Mouse (Mus musculus): Measurements from ENCODE around the gene Lbhd1.
A peak's percentile ranks its signal among the peaks of the same experiment; 100 is the strongest.
"Not testable (repeated sequence)": the region's sequence is repeated elsewhere in the genome, so short reads cannot be mapped to it uniquely, and the experiment has no call there.

Lbhd1 gene

DNA sequence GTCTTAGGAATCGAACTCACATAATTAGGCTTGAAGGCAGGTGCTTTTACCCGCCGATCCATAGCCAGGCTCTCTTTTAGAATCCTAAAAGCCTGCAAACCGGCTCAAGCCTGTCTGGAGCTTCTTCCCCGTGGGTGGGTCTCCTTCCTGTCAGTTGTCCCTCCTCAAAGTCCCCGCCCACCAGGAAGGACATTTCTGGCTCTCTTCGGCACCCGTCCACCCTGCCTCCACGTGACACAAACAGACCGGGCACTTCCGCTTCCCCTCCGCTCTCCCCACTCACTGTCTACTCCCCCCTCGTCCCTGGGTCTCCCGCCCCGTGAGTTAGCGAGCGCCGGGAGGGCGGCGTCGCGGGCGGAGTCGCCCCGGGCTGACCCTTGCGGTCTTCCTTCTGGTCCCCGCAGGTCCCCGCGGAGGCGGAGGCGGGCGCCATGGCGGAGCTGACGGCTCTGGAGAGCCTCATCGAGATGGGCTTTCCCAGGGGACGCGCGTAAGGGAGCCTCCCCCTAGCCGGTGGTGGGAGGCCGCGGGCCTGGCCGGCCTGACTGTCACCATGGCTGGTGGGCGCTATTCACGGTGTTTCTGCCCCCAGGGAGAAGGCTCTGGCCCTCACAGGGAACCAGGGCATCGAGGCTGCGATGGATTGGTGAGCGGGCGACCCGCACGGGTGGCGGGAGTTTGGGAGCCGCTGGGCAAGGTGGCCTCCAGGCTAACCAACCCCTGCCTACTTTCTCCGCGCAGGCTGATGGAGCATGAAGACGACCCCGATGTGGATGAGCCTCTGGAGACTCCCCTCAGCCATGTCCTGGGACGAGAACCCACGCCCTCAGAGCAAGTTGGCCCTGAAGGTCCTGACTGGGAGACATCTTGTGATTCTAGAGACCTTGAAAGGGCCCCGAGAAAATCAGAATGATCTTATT is 12.0 kb upstream of the Lbhd1 start, which contains the start of gene Ubxn1:
TSS of gene Ubxn1 (plus strand) at position 230 of the 920 bp plus-strand sequence.
- peak; percentile 92 for DNase-seq (ENCODE audit: low spot score)

DNA sequence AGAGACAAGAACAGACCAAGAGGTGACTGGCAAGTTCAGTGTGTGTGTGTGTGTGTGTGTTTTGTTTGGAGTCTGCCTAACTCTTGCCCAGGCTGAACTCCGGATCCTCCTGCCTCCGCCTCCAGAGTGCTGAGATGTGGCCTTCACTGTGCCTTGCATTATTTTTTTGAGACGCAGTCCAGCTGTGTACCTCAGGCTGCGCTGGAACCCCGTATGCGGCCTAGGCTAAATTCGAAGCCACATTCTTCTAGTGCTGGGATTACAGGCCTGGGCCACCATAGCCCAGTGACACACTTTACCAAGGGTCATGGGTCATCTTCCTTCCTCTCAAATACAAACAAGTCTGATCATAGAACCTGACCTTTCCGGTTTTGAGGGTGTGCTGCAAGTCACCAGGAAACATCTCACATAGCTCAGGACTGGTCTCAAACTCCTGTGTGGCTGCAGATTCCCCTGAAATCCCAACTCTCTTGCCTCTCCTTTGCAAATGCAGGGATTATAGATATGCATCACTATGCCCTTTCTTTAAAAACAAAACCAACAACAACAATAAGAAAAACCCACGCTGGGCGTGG is 11.2 kb upstream of the Lbhd1 start:
- DNase-seq (ENCODE audit: low spot score): no peak

DNA sequence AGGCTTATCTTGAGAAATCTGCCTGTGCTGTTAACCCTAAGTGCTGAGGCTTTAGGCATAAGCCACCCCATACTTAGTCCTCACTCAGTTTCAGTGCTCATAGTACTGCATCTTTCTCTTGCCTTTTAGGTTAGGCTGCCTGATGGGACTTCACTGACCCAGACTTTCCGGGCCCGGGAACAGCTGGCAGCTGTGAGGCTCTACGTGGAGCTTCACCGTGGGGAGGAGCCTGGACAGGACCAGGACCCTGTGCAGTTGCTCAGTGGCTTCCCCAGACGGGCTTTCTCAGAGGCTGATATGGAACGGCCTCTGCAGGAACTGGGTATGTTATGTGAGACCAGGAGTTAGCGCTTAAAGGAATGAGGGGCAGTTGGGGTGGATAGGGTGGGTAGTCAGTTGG is 8.5 kb upstream of the Lbhd1 start:
- no peak for DNase-seq (ENCODE audit: low spot score)

DNA sequence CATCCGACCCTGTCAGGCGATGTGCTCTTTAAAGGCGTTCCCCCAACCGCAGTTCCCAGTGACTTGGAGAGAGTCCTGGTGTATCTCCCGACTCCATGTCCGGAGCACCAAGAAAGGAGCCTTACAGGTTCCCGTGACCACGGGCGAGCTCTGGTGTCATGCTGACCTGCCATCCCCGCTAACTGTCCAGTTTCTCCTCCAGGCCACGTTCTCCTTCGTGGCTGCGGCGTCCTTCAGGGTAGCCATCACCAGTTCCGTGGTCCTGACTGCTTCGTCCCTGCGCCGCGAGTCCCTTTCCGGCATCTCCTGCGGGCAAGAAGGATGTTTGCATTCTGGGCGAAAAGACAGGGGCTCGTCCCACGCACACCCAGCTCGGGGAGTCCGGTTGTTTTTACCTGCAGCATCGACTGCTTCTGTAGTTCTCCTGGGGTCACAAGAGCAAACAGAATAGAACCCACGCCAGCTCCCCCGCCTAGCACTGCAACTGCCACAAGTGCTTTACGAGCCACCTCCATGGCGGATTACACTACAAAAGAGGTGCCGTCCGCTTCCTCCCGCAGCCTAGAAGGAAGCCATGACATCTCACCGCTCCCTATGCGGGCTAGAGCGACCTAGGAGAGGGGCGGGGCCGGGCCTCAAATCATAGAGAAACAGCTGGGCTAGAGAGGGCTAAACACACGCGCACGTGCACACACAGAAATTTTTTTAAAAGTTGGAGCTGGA is 3.1 kb upstream of the Lbhd1 start, which contains the start of gene Uqcc3:
TSS of gene Uqcc3 (minus strand) at position 613 of the 723 bp plus-strand sequence.
- DNase-seq (ENCODE audit: low spot score): peak; percentile 87

DNA sequence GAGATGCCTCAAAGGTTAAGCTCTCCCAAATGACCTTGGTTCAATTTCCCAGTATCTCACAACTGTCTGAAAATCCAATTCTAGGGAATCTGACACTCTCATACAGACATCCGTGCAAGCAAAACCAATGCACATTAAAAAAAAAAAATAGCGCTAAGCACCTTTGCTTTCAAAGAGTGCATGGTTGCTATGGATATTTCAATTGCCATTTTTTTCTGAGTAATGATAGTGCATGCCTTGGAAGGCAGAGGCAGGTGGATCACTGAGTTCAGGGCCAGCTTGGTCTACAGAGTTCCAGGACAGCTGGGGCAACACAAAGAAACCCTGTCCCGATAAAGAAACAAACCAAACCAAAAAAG is 2.5 kb upstream of the Lbhd1 start:
- no peak for DNase-seq (ENCODE audit: low spot score)

DNA sequence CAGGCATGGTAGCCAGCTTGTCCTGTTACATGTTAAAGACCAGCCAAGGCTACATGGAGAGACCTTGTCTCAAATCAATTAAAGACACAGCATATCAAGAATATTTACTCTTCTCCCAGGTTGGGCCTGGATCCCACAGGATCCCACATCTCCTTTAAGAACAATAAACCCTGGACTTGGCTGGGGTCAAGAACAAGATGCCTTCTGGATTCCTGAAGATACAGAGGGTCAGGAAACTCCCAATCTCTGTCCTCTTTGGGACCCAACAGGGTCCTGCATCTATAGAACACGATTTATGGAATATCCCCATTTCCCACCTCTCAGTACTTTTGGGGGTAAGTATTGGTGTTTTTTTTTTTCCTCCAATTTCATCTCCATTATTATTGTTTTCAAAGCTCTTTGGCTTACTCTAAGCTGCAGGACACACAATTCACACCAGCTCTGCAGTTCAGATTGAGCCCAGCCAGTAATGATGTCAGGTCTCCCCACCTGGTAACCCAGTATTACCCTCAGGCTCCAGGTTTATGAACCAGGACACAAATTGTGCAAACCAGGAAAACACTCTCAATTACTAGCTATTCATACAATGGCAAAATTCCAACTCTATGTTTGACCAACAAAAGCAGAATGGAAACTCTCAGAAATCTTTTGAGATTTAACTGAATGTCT is 3.5 kb downstream of the Lbhd1 start:
- DNase-seq (ENCODE audit: low spot score): no peak

DNA sequence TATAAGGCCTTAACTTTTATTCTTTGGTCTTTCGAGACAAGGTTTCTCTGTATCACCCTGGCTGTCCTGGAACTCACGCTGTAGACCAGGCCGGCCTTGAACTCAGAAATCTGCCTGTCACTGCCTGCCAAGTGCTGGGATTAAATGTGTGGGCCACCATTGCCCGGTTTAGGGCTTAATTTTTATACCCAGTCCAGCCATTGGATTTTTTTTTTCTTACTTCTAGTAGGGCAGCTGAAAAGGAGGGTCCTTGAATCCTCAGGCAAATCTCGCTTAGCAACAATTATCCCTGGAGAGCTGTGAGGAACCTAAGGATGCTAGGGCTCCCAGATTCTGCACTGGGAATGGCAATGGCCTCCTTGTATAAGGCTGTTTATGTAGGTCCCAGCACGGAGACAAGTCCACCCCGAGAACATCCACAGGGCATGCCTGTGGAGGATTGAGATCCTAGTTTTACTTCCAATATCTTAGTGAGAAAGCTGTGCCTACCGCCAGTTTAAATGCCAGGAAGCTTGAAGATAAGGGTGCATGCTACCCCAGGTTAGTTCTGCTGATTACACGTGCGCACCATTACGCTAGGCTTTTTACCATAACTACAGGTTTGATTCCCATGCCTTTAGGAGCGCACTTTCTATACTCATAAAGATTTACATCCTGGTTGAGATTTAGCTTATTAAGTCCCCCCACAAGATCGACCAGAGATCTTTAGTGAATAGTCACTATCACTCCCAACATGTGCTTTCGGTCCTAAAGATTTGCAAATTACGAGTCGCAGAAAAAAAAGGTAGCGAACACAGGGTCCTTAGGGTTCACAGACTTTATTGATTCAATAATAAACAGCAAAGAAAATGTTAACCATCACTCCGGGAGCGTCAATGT is 4.3 kb downstream of the Lbhd1 start:
- DNase-seq (ENCODE audit: low spot score): no peak

DNA sequence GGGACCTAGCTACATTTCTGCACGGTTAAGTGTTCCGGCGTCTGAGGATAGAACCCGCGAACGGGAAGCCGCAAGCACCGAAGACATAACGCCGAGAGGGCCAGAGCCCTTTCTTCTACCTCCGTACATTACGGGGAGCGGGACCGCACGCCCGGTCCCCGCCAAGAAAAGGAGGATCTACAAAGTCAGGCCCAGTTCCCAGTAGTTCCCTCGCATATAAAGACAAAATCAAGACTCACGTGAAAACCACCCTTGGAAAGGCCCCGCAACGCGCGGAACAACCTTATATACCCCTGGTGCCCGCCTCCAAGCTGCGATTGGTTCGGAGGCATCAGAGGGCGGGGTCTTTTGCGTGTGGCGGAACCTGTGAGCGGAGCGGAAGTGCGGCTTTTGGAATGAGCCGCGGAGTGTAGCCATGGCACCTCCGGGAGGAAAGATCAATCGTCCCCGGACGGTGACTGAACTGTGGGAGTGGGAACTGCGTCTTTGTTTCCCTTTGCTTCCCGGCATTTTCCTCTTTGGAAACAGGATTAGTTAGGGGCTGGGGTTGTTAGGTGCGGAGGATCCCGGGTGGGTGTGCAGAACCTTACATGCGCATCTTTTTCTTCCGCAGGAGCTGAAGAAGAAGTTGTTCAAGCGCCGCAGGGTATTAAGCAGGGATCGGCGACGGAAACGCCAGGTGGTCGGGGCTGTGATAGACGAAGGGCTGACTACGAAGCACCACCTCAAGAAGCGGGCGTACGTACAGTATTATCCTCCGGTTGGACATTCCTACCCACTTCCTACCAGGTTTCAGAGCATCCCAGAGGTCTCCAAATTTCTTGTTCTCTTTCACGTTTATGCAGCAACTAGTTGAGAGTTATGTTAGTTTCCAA is 5.2 kb downstream of the Lbhd1 start, which contains the start of the genes 1810009A15Rik and Gm49416:
TSS of gene 1810009A15Rik (plus strand) at position 343 of the 875 bp plus-strand sequence.
TSS of gene Gm49416 (plus strand) at position 416 of the 875 bp plus-strand sequence.
- peak; percentile 87 for DNase-seq (ENCODE audit: low spot score)

DNA sequence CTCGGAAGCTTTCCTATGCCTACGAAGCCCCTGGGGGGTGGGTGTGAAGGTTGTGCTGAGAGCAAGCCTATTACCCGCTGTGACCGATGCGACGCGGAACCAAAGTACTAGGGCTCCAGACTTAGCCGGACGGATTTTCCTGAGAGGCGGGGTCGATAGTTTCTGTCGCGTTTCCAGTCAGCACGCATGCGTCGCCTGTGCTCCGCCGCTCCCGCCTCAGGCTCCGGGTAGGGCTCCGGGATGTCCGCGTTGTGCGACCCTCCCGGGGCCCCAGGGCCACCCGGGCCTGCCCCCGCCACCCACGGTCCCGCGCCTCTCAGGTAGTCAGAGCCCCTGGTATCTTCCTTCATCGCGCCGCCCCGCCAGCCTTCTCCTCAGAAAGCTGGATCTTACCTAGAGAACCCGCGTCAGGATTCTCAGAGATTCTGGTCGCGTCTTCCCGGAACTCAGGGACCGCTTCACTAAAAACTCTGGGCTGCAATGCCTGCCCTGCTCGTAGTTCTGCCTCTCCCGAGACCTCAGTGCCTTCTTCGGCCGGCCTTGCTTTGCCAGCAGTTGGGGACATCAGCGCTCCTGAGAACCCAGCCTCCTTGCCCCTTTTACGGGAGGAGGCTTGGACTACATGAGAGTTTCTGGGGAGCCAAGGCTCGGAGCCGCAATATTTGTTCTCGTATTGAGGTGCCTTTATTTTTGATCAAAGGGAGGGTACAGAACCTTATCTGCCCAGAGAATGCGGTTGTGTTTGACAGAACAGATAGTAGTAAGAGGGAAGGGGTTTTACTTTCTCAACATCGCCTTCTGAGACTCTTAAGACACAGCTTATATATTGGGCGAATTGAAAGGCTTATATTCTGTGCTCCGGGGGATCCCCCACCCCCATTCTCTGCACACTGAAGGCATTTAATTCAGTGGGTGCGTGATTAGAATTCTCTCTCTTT is 9.6 kb downstream of the Lbhd1 start, which contains the start of gene Ints5:
TSS of gene Ints5 (plus strand) at position 177 of the 938 bp plus-strand sequence.
- DNase-seq (ENCODE audit: low spot score): peak; percentile 80

DNA sequence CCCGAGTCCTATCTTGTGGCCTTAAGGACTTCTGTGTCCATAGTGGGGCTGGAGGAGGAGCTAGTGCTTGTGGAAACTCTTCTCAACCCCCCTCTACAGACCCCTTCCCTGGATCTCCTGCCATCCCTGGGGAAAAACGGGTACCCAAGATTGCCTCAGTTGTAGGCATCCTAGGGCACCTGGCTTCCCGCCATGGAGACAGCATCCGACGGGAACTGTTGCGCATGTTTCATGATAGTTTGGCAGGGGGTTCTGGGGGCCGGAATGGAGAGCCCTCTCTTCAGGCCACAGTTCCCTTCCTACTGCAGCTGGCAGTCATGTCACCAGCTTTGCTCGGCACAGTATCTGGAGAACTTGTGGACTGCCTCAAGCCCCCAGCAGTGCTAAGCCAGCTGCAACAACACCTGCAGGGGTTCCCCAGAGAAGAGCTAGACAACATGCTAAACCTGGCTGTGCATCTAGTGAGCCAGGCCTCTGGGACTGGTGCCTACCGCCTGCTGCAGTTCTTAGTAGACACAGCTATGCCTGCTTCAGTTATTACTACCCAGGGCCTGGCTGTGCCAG is 11.9 kb downstream of the Lbhd1 start:
- no peak for DNase-seq (ENCODE audit: low spot score)

DNA sequence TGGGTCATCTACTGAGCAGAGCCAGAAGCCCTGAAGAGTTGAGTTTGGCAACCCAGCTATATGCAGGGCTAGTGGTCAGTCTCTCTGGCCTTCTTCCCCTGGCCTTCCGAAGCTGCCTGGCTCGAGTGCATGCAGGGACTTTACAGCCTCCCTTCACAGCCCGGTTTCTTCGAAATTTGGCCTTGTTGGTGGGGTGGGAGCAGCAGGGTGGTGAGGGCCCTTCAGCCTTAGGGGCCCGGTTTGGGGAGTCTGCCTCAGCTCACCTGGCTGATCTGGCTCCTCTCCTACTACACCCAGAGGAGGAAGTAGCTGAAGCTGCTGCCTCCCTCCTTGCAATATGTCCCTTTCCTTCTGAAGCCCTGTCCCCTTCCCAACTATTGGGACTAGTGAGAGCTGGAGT is 12.7 kb downstream of the Lbhd1 start:
- DNase-seq (ENCODE audit: low spot score): not testable (repeated sequence)

DNA sequence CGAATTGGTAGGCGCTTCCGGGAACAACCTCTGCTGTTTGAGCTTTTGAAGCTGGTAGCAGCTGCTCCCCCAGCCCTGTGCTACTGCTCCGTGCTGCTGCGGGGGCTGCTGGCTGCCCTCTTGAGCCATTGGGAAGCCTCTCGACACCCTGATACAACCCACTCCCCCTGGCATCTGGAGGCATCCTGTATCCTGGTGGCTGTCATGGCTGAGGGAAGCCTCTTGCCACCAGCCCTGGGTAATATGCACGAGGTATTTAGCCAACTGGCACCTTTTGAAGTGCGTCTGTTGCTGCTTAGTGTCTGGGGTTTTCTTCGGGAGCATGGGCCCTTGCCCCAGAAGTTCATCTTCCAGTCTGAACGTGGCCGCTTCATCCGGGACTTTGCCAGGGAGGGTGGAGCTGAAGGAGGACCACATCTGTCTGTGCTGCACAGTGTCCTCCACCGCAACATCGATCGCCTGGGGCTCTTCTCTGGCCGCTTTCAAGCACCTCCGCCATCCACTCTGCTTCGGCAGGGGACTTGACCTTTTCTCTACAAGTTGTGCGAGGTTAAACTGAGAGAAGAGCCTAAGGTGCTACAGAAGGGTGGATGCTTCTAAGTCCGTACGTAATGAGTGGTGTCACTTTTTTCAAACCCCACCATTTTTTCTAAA is 13.8 kb downstream of the Lbhd1 start:
- DNase-seq (ENCODE audit: low spot score): peak; percentile 42

DNA sequence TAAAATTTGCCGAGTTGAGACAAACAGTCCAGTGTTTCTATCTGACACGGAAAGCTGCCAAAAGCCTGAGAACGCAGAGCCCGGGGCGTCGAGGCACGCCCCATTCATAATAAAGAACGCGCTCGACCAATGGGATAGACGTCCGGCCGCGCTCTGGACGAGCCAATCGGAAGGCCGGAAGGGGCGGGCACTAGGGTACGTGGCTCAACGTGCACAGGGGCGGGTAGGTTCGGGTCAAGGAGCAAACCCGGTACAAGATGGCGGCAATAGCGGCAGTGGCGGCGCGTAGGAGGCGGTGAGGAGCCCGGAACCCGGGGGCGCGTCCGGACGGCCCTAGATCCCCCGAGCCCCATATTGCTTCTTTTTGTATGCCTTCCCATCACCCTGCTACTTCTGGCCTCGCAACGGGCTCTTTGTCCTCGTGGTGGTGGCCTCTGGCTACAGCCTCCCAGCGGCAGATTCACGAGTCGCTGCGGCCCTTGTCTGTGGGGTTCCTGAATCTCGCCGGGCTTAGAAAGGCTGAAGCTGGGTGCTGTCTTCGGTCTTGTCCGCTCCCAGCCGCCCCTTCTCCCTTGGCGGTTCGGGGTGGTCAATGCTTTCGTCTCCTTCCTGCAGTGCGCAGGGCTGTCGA is 14.4 kb downstream of the Lbhd1 start, which contains the start of gene Ganab:
TSS of gene Ganab (plus strand) at position 207 of the 631 bp plus-strand sequence.
- peak; percentile 89 for DNase-seq (ENCODE audit: low spot score)

DNA sequence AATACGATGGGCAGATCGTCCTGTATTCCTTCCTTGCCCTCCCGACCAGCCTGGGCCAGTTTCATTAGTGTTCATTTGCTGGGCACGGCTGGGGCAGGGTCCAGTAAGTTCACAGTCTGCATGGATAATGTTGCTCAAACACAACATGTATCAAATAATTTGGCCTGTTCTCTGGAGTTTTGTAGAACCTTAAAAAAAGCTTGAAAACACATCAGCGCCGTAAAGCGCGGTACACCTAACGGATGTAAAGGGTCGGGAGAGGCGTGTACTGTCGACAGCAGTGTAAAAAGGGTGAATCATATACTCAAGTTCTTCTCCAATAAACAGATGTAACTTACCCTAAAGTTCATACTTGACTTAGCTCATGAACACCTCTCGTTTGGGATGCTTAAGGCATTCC is 15.0 kb downstream of the Lbhd1 start:
- no peak for DNase-seq (ENCODE audit: low spot score)

DNA sequence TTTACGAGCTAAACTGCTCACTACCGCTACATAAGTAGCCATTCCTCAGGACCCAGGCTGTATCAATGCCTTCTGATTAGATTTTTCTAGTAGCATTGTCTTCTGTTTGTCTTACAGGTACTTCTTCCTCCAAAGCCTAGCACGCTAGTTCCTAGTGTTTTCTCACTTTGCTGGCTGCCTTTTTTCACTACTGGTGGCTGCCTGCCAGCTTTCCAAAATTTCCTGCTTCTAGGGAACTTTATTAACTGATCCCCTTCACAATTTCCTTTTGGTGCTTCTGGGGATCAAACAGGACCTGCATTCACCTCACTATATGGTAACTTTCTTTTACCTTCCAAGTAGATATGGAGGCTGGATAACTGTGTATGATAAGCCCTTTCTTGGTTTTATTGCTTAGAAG is 15.5 kb downstream of the Lbhd1 start:
- no peak for DNase-seq (ENCODE audit: low spot score)

DNA sequence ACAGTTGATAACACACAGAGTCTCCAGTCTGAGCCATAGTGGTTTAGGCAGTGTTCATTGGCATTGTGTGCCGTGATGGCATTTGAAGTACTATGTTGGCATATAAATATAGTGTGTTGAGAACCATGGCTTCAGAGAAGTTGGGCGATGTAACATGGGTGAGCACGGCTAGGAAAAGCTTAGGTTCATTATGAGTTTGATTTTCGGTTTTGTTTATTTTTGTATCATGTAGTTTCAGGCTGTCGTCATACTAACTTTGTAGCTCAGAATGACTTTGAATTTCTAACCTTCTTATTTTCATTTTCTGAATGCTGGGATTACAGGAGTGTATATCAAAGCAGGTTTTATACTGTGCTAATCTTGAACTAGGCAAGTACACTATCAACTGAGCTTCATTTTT is 19.9 kb downstream of the Lbhd1 start:
- DNase-seq (ENCODE audit: low spot score): no peak

DNA sequence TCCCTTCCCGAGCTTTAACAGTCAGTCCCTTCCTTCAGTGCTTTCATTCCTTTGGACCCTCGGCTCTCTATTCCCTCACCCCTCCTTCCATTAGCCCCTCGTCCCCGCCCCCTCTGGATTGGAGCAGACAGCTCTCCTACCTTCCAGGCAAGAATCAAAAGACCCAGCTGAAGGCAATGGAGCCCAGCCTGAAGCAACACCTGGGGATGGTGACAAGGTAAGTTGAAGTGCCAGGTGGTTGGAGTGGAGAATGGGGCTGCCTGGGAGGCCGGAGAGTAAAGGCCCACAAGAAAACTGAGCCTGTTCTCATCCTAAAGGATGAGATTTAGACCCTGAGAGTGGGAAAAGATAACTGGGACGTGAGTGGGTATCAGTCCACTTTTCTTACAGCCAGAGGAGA is 25.0 kb downstream of the Lbhd1 start:
- DNase-seq (ENCODE audit: low spot score): no peak

All from urinary bladder, postnatal 25 days (tissue).